Mouse (Mus musculus): ENCODE data around the gene Cpne9. TPM values are rescaled to one million over a fixed set of nuclear protein-coding genes. Genes with fewer than 3 reads are reported as not detected.

Gene Cpne9
- polyA plus RNA-seq, 1 experiment from 2014 or later: 0.13 TPM

DNA sequence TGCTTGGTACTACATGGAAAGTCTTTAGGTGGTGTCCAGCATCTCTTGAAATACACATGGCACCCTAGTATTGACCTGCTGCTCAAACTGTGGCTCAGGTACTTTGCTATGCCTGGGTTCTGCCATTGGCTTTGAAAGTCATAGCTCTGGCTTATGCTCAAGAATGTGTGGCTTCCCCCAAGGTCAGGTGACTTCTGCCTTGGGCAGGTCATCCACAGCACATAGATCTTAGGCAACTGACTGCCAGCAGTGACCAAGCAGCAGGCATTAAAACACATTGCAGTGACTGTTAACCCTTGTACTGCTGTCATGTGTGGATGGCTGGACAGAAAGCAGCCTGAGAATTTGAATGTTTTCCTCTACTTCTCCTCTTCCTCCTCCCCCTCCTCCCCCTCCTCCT is 27.2 kb upstream of the Cpne9 start:
- Histone ChIP-seq H3K36me3 (ENCODE audit: control insufficient read depth, insufficient read depth, low read length) (no peaks in the 10 kb centered on the region; the same call in 1 of the 2 replicates), H3K27me3 (ENCODE audit: control insufficient read depth, insufficient read depth, low read length) (no peaks in the 10 kb centered on the region), H3K4me2 (ENCODE audit: low read depth, low read length, severe bottlenecking) (no peak overlapping the region), H3K4me1 (replicated peaks; ENCODE audit: control insufficient read depth, insufficient read depth, low read length) (no peaks in the 10 kb centered on the region), H3K9me3 (ENCODE audit: control insufficient read depth, low read length) (no peaks in the 10 kb centered on the region), H3K9ac (ENCODE audit: low read length) (no peak overlapping the region), H3K27ac (ENCODE audit: low read depth, low read length) (no peak overlapping the region), H3K4me3 (ENCODE audit: low read depth, low read length) (no peak overlapping the region)
- ATAC-seq (replicated peaks; ENCODE audit: low FRiP score) (no peak), DNase-seq (ENCODE audit: low spot score) (no peak)

DNA sequence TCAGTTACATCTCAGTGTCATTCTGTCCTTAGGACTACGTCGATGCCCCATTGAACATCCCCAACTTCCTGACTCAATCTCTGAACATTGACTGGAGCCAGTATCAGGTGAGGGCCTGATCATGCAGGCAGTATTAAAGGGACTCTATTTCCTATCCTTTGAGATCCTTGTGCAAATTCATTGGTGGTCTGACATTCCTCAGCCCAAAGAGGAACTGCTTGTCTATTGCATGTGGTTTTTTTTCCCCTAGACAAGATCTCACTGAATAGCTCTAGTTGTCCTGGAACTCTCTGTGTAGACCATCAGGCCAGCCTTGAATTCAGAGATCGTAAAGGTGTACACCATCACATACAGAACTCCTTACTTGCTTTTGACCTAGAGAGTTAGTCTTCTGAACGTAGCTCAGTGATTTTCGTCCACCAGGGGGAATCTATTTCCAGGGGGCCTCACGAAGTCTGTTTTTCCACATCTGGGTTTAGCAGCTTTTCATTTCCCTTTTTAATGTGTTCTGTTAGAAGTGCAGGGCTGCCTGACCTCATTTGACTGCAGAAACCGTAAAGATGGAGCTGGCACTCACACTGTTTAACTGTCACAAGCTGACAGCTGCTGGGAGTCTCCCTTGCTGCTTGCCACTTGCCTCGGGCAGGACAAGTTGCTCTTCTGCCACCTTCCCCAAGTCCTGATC is 20.8 kb upstream of the Cpne9 start:
- DNase-seq (ENCODE audit: low spot score) (no peak), ATAC-seq (replicated peaks; ENCODE audit: low FRiP score) (no peak)
- Histone ChIP-seq H3K27ac (ENCODE audit: low read depth, low read length) (no peak overlapping the region), H3K4me3 (ENCODE audit: low read depth, low read length) (no peak overlapping the region), H3K4me1 (replicated peaks; ENCODE audit: control insufficient read depth, insufficient read depth, low read length) (no peaks in the 10 kb centered on the region), H3K27me3 (ENCODE audit: control insufficient read depth, insufficient read depth, low read length) (no peaks in the 10 kb centered on the region), H3K9me3 (ENCODE audit: control insufficient read depth, low read length) (no peaks in the 10 kb centered on the region), H3K4me2 (ENCODE audit: low read depth, low read length, severe bottlenecking) (no peak overlapping the region), H3K9ac (ENCODE audit: low read length) (no peak overlapping the region), H3K36me3 (ENCODE audit: control insufficient read depth, insufficient read depth, low read length) (no peaks in the 10 kb centered on the region; the same call in 1 of the 2 replicates)
- 89% methylated on average over 8 of the region's 8 CpGs for WGBS

DNA sequence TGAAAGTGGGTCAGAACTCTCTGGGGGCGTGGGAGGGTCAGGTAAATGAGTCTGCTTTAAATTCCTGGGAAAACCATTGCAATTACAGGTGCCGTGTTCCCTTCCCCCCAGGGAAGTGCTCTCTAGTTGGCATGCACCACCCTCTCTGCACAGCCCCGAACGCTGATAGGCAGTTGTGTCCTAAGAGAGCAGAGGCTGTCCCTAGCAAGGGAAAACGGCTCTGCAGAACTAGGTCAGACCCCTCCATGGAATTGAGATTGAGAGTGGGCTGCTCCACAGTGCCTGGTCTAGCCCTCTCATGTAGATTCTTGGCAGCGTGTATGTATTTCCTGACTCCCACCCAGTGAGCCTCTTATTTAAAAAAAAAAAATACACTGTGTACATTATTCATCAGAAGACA is 18.6 kb upstream of the Cpne9 start:
- DNase-seq (ENCODE audit: low spot score) (no peak), ATAC-seq (replicated peaks; ENCODE audit: low FRiP score) (no peak)
- Histone ChIP-seq H3K36me3 (ENCODE audit: control insufficient read depth, insufficient read depth, low read length) (peaks cover 1% of the 10 kb centered on the region; the same call in 1 of the 2 replicates), H3K4me2 (ENCODE audit: low read depth, low read length, severe bottlenecking) (no peak overlapping the region), H3K9ac (ENCODE audit: low read length) (no peak overlapping the region), H3K27ac (ENCODE audit: low read depth, low read length) (no peak overlapping the region), H3K9me3 (ENCODE audit: control insufficient read depth, low read length) (no peaks in the 10 kb centered on the region), H3K4me1 (replicated peaks; ENCODE audit: control insufficient read depth, insufficient read depth, low read length) (no peaks in the 10 kb centered on the region), H3K27me3 (ENCODE audit: control insufficient read depth, insufficient read depth, low read length) (no peaks in the 10 kb centered on the region), H3K4me3 (ENCODE audit: low read depth, low read length) (no peak overlapping the region)
- 93% methylated on average over 6 of the region's 6 CpGs for WGBS

DNA sequence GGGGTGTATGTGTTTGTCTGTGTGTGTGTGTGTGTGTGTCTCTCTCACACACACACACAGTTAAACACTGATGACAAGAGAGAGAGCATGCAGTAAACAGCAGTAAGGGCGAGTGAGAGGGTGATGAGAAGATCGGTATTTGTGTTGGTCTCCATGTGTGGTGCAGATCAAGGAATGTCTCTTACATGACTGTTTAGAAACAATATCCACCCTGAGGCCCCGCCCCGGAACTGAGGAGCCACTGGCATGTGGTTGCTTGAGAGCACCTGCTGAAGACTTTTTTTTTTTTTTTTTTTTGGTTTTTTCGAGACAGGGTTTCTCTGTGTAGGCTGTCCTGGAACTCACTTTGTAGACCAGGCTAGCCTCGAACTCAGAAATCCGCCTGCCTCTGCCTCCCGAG is 17.7 kb upstream of the Cpne9 start:
- Histone ChIP-seq H3K36me3 (ENCODE audit: control insufficient read depth, insufficient read depth, low read length) (peaks cover 4% of the 10 kb centered on the region; the same call in 1 of the 2 replicates), H3K4me2 (ENCODE audit: low read depth, low read length, severe bottlenecking) (no peak overlapping the region), H3K27me3 (ENCODE audit: control insufficient read depth, insufficient read depth, low read length) (no peaks in the 10 kb centered on the region), H3K4me1 (replicated peaks; ENCODE audit: control insufficient read depth, insufficient read depth, low read length) (no peaks in the 10 kb centered on the region), H3K27ac (ENCODE audit: low read depth, low read length) (no peak overlapping the region), H3K9me3 (ENCODE audit: control insufficient read depth, low read length) (no peaks in the 10 kb centered on the region), H3K9ac (ENCODE audit: low read length) (no peak overlapping the region), H3K4me3 (ENCODE audit: low read depth, low read length) (no peak overlapping the region)
- no peak for DNase-seq (ENCODE audit: low spot score)
- ATAC-seq (replicated peaks; ENCODE audit: low FRiP score): no peak
- WGBS: 91% methylated on average over 8 of the region's 8 CpGs

DNA sequence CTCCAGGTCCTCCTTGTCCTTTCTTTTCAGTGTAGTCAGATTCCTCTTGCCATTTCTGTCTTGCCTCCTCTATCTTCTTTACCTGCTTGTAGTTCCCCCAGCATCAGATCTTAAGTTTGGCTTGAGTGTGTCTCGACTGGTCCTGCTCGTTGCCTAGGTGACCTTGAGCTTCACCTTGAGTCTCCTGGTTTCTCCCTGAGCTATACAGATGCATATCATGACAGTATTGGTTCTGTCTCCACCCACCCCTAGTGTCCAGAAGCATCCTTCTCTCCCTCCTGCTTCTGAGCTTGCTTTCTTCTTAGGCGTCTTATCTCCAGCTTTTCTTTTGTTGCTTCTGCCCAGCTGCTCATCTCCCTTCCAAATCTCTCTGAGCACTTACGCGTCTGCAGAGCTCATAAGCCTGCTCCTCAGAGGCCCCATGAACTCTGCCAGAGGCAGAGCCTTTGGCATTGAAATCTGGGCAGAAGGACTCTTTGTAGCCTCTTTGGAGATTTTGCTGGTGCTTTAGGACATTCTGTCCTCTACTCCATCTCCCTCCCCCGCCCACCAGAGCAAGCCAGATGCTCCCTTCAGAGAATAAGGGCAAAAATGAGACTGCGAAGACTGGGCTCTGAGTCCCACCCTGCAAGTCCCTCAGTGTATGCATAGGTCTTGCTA is 15.0 kb upstream of the Cpne9 start:
- no peak overlapping the region for H3K9ac ChIP-seq (ENCODE audit: low read length)
- no peak overlapping the region for H3K4me2 ChIP-seq (ENCODE audit: low read depth, low read length, severe bottlenecking)
- no peaks in the 10 kb centered on the region for H3K4me1 ChIP-seq (replicated peaks; ENCODE audit: control insufficient read depth, insufficient read depth, low read length)
- H3K36me3 ChIP-seq (ENCODE audit: control insufficient read depth, insufficient read depth, low read length): peaks cover 4% of the 10 kb centered on the region; the same call in 1 of the 2 replicates
- H3K27me3 ChIP-seq (ENCODE audit: control insufficient read depth, insufficient read depth, low read length): no peaks in the 10 kb centered on the region
- no peaks in the 10 kb centered on the region for H3K9me3 ChIP-seq (ENCODE audit: control insufficient read depth, low read length)
- DNase-seq (ENCODE audit: low spot score) (no peak), ATAC-seq (replicated peaks; ENCODE audit: low FRiP score) (no peak)
- no peak overlapping the region for H3K4me3 ChIP-seq (ENCODE audit: low read depth, low read length)
- no peak overlapping the region for H3K27ac ChIP-seq (ENCODE audit: low read depth, low read length)
- 89% methylated on average over 7 of the region's 7 CpGs for WGBS

DNA sequence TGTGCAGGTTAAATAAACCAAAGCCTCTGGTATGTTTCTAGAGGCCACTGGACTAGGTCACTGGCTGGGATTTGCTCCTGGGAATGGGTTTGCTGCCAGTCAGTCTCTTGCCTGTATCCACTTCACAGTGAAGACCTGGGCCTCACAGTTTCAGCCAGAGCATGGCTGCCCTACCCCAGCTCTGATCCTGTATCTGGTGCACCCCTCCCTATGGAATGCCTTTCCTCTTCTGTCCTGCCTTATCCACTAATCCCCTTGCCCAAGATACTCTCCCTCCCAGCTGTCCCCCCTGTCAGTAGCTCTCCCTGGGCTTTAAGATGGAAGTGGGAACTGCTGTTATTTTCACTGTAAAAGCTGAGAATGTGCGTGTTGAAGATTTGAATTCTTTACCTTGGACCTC is 14.1 kb upstream of the Cpne9 start:
- WGBS: 90% methylated on average over 1 of the region's 1 CpGs
- Histone ChIP-seq H3K36me3 (ENCODE audit: control insufficient read depth, insufficient read depth, low read length) (peaks cover 4% of the 10 kb centered on the region; the same call in 1 of the 2 replicates), H3K4me3 (ENCODE audit: low read depth, low read length) (no peak overlapping the region), H3K27me3 (ENCODE audit: control insufficient read depth, insufficient read depth, low read length) (no peaks in the 10 kb centered on the region), H3K9ac (ENCODE audit: low read length) (no peak overlapping the region), H3K27ac (ENCODE audit: low read depth, low read length) (no peak overlapping the region), H3K9me3 (ENCODE audit: control insufficient read depth, low read length) (no peaks in the 10 kb centered on the region), H3K4me1 (replicated peaks; ENCODE audit: control insufficient read depth, insufficient read depth, low read length) (no peaks in the 10 kb centered on the region), H3K4me2 (ENCODE audit: low read depth, low read length, severe bottlenecking) (no peak overlapping the region)
- DNase-seq (ENCODE audit: low spot score) (no peak), ATAC-seq (replicated peaks; ENCODE audit: low FRiP score) (no peak)

DNA sequence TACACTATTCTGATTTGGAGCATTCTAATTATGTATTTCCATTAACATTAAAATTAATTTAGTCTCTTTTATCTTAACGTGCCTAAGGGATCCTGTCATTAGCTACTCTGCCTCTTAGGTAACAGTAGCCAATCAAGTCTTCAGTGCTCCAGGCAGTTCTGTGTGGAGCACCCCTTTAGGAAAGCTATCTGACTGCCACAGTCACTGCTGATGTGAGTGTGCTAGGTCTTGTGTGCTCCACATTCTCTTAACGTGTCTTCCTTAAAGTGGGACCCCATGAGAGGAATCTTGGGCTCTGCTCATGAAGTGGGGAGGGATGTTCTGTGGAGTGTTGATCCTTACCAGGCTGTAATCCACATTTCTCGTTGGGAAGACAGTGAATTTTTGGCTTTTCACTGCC is 9.7 kb upstream of the Cpne9 start:
- Histone ChIP-seq H3K27me3 (ENCODE audit: control insufficient read depth, insufficient read depth, low read length) (no peaks in the 10 kb centered on the region), H3K4me3 (ENCODE audit: low read depth, low read length) (no peak overlapping the region), H3K4me2 (ENCODE audit: low read depth, low read length, severe bottlenecking) (no peak overlapping the region), H3K36me3 (ENCODE audit: control insufficient read depth, insufficient read depth, low read length) (peaks cover 4% of the 10 kb centered on the region; the same call in 1 of the 2 replicates), H3K4me1 (replicated peaks; ENCODE audit: control insufficient read depth, insufficient read depth, low read length) (no peaks in the 10 kb centered on the region), H3K9me3 (ENCODE audit: control insufficient read depth, low read length) (no peaks in the 10 kb centered on the region), H3K27ac (ENCODE audit: low read depth, low read length) (no peak overlapping the region), H3K9ac (ENCODE audit: low read length) (no peak overlapping the region)
- DNase-seq (ENCODE audit: low spot score) (no peak), ATAC-seq (replicated peaks; ENCODE audit: low FRiP score) (no peak)
- 82% methylated on average over 3 of the region's 3 CpGs for WGBS

DNA sequence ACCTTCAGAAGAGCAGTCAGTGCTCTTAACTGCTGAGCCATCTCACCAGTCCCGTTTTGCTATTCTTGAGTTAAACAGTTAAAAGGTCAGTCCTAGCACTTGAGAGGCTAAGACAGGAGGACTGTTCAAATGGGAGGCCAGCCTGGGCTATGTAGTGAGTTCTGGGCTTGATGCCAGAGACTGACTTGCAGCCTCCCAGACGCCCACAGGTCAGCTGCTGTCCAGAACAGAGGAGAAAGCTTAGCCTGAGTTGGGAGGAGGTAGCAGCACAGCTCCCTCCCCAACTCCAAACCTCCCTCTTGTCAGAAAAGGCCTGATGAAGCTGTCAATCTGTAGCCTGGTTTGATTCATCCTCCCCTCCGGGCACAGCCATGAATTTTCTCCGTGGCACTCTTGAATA is 5.3 kb upstream of the Cpne9 start:
- Histone ChIP-seq H3K9me3 (ENCODE audit: control insufficient read depth, low read length) (no peaks in the 10 kb centered on the region), H3K27ac (ENCODE audit: low read depth, low read length) (no peak overlapping the region), H3K4me1 (replicated peaks; ENCODE audit: control insufficient read depth, insufficient read depth, low read length) (no peaks in the 10 kb centered on the region), H3K36me3 (ENCODE audit: control insufficient read depth, insufficient read depth, low read length) (no peaks in the 10 kb centered on the region; the same call in 1 of the 2 replicates), H3K4me2 (ENCODE audit: low read depth, low read length, severe bottlenecking) (no peak overlapping the region), H3K4me3 (ENCODE audit: low read depth, low read length) (no peak overlapping the region), H3K9ac (ENCODE audit: low read length) (no peak overlapping the region), H3K27me3 (ENCODE audit: control insufficient read depth, insufficient read depth, low read length) (peaks cover 2% of the 10 kb centered on the region; the same call in 1 of the 2 replicates)
- ATAC-seq (replicated peaks; ENCODE audit: low FRiP score) (no peak), DNase-seq (ENCODE audit: low spot score) (no peak)
- WGBS: 78% methylated on average over 4 of the region's 4 CpGs

DNA sequence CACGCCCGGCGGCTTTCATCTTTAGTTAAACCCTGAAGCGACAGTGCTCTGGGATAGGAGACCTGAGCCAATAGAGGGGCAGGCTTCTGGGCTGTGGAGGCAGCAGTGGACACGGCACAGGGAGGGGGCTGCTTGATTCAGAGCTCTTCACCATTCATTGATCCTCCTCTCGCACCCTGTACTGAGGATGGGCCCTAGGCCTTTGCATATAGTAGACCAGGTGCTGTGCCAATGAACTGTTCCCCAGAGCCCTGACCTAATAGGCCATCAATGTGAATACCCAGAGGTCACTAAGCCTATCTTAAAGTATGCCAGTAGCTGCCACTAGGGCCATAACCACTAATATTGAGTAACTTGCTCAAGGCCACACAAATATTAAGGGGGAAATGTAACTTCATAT is 431 bp upstream of the Cpne9 start:
- no peak overlapping the region for H3K9ac ChIP-seq (ENCODE audit: low read length)
- H3K4me1 ChIP-seq (replicated peaks; ENCODE audit: control insufficient read depth, insufficient read depth, low read length): peaks cover 7% of the 10 kb centered on the region; the same call in 1 of the 2 replicates
- H3K36me3 ChIP-seq (ENCODE audit: control insufficient read depth, insufficient read depth, low read length): no peaks in the 10 kb centered on the region
- H3K9me3 ChIP-seq (ENCODE audit: control insufficient read depth, low read length): no peaks in the 10 kb centered on the region
- no peak overlapping the region for H3K27ac ChIP-seq (ENCODE audit: low read depth, low read length)
- ATAC-seq (replicated peaks; ENCODE audit: low FRiP score) (peak; percentile 27; the same call in 1 of the 2 replicates), DNase-seq (ENCODE audit: low spot score) (no peak)
- no peak overlapping the region for H3K4me3 ChIP-seq (ENCODE audit: low read depth, low read length)
- H3K4me2 ChIP-seq (ENCODE audit: low read depth, low read length, severe bottlenecking): no peak overlapping the region
- WGBS: 62% methylated on average over 6 of the region's 6 CpGs
- peaks cover 27% of the 10 kb centered on the region for H3K27me3 ChIP-seq (ENCODE audit: control insufficient read depth, insufficient read depth, low read length)
